Mouse (Mus musculus) gastrocnemius, adult 18-20 months (tissue): ENCODE results near the gene Pcdh15. TPM values are rescaled to one million over a fixed set of nuclear protein-coding genes. Genes with fewer than 3 reads are reported as not detected.

Experiments used
- DNase-seq: peaks from one replicate; pipeline ENCODE4 v3.0.0; 2021; ENCODE audit warnings: low spot score
- total RNA-seq, 2 experiments: library from RNA; stranded (reverse); gene quantifications; 2 replicates each; pipeline ENCODE4 v1.2.3; 2021

Pcdh15 gene
- total RNA-seq, 2 experiments from 2014 or later = 0.19 to 0.23 TPM

DNA sequence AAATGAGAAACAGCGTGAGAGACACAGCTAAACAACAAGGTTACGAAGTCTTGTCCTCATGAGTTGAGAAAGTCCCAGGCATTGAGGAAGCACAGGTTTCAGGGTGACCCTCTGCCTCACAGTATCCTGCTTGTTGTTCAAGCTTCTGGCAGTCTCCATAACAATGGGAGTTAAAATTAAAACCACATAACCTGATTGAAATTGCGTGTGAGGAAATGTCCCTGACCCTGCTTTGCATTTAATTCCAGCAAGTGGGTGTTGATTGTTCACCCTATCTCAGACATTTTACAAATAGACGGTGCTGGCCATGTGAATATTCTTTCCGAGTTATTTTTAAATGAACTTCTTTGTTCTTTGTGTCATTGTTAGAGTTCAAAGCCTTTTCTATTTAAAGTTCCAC, 1171.8 kb downstream of the Pcdh15 start:
- no peak for DNase-seq

DNA sequence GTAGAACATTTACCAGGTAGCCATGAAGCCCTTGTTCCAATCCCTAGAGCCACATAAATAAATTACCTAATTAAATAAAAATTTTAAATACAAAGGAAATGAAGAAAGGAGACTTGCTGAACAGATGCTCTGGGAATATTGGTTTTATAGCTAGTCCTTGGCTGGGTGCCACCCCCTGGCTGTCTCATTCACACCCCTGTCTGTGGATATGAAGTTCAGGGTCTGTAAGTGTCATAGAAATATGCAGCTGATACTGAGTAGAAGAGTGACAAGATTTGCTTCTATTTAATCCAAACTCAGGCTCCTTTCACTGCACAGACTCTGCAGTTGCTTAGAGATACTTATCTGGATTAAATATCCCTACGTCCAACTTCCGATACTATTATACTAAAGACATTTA, 1205.0 kb downstream of the Pcdh15 start:
- no peak for DNase-seq

DNA sequence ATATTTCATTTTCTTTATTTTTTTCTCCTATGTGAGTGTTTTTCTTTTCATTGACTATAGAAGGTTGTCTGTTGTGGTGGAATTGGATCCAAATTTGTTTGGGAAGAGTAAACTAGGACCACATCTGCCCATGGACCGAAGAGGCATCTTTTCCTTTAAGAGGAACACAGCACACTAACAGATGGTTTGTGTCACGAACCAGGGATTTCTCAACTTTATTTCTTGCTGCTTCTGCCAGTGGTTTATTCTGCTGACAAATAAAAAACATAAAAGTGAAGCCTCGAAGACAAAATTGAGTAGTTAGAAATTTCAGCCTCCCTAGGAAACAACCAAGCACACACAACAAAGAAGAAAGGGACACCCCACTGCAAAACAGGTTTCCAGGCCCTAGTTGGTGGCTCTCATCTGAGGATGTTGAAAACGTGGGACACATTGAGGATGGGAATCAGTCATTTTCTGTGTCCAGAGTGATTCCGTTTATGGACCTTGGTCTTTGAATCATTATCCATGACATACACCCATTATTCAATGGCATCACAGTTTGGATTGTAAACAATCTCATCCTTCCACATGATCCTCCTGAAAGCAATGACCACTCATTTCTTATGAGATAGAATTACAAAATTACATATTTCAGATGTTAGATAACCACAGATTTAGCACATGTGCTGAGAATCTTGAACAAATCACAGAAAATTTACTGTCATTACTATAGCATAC, 1206.5 kb downstream of the Pcdh15 start:
- no peak for DNase-seq

DNA sequence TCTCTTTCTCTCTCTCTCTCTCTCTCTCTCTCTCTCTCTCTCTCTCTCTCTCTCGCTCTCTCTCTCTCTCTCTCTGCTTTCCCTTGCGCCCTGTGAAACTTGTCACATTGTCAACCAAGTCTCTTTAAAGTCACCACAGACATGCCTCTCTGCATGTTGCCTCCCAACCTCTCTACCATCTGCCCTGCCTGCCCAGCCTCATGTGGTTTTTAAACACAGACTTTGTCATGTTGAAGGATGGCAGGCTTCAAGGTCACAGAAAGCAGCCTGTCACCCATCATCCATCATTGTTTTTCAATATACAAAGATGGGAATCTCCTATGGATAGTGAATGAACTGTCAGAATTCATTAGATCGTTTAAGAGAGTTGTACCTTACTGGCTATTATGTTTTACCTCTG, 1207.9 kb downstream of the Pcdh15 start:
- DNase-seq = no peak

DNA sequence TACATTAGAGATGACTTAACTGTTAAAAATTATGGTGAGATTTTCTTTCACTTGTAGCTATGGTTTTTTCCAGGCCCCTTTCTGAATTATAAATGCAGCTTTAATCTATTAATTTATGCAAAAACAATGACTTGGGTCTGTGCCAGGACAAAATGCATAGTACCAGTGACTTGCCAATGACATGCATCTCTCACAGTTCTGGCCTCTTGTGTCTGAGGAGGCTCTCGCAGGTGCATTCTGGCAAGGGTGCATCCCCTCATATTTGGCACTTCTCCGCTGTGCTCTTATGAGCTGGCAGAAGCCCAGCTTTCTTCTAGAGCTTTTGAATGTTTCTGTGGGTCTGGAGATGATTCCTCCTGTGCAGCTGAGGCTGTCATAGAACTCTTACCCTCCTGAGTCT, 1216.9 kb downstream of the Pcdh15 start:
- DNase-seq = no peak

DNA sequence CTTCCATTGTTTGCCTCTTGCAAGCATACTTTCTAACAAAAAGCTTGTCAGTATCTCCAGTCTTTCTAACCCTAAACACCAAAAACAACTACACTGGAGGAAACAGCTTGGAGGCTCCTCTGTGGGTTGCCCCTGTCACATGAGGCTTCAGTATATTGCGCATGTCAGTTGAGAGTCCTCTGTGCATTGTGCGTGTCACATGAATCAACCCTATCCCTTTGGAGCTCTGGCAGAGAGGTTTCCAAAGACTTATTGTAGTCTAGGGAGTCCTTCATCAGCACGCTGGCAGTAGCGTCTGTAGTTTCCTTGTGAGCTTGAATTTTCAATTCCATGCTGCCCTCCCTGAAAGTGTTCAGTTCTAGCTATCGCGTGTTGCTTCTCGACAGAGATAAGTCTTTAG, 1236.3 kb downstream of the Pcdh15 start:
- DNase-seq = no peak

DNA sequence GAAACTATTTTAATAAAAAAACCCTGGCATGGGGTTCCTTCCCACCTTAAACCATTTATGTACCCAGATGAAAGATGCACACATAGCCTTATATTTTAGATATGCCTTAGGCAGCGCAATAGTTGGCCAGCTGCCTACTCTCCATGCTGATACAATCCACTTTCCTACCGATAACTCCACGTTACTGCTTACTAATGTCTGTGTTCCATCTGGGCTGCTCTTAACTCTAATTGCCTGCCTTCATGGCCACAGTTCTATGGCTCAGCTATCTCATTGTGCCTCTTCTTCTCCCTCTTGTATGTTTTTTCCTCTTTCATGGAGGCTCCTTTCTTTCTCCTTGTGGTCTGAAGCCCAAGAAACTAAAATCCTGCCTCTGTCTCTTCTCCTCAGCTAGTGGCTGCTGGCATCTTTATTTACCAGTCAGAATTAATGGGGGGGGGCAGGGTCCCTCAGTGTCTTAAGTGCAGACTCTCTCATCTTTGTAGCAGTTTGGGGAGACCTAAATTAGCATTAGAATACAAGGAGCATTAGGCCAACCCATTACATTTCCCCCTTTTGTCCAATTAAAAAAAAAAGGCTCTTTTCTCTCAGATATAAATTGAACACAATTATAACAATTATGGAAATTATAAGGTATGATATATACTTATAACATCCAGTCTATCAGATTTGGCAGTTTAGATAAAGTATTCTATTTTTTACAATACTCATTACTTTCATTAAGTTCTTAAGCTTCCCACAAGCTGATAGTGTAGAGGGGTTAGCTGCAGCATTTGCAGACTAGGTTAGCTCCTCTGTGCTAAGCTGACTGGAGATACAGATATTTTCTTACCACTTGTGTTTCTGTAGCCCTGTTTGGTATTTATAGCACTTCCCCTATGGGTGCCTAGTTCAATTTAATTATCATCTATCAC, 1240.4 kb downstream of the Pcdh15 start:
- no peak for DNase-seq

DNA sequence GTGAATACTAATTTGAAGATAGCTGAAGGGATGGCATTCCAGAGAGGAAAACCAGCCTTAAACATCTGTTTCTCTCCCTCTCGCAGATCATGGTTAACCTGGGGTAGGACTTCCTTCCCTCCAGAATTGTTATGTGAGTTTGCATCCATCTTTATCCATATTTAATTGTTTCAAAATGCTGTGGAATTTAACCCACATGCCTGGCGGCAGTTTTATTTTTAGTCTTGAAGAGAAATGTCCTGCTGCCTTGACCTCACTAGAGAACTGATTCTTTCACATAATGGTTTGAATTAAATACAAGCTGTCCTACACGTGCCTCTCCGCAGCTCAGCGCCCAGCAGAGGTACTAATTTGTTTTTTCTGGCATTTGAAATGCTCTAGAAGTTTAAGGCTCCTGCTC, 1260.4 kb downstream of the Pcdh15 start:
- DNase-seq = no peak

DNA sequence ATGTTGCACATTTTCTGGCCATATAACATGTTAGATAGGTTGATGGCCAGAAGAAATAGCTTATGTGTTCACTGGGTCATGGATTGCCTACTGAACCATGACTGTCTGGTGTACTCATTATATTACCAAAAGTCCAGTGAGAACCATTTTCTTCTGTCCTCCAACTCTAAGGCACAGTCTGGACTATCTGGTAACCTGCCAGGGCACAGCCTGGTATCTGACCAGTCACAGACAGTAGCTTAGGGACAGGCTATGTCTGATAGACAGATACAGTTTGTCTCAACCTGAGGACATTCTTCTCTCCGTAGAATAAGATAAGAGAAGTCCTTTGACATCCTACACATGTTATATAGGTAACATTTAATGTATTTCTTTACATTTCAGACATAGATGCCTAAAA, 1279.6 kb downstream of the Pcdh15 start:
- DNase-seq = no peak

DNA sequence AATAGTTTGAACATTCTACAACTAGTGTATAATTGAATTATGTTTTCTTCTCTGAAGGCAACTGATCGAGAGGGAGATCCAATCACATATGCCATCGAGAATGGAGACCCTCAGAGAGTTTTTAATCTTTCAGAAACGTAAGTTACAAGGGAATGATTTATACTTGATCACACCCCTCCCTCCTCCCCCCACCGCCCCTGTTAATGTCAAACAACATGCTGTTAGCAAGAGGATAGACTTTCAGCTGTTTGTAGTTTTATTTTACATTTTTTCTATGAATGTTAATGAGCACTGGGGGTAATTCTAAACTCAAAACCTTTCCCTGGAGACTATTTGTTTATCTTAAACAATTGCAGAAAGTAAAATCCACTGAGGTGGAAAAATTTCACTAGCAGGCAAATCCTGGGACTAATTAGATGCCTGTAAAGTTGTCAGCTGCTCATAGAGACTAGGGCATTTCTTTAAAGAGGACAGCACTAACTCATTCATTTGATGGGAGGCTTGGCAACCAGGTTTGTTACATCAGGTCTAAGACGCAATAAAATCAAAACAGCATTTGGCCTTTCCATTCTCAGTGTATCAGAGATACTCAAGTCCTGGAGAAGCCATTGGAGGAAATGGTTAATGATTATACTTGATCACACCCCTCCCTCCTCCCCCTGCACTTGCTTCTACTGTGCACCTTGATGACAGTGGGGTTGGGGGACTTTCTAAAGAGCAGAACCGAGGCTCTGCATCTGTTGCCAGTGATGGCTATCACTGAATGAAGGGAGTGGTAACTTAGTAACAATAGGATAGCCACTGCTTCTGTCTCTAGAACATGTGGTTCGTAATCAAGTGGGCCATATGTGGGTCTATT, 1280.4 kb downstream of the Pcdh15 start:
- no peak for DNase-seq

DNA sequence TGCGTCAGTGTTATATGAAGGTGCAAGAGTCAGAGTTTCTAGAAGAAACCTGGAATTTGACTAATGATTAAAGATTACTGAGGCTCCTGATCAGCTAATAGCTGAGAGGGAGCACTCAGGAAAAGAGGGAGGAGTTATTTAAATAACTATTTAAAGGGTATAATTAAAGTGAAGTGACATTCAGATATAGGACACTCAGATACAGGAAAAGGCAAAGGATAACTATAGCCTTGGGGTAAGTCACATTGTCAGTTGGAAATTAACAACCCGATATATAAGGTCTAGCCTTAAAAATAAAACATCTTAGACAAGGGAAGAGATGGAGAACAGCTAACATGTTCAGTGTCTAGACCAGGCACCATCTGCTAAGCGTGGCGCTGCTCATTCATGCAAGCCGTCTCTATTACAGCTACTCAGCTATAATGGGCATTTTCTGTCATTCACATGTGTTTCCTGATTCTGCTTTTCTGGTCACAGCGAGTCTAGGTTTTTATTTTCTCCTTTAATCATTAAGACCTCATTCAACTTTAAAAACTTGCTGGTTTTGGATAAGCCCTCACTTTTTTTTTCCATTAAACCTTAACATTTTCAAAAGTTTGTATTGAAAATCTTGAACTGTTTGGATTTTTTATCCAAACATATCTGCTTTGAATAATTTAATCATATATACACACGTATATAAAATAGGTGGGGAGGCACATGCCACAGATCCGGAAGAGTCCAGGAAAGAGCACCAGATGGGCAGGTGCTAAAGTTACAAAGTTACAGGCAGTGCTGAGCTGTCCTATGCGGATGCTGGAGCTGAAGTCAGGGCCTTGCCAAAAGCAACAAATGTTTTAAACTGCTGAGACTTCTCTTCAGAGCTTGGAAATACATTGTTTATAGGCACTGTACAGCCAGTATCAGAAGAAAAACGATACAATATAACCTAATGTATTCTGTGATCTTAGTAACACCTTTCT, 1288.7 kb downstream of the Pcdh15 start:
- DNase-seq = no peak

DNA sequence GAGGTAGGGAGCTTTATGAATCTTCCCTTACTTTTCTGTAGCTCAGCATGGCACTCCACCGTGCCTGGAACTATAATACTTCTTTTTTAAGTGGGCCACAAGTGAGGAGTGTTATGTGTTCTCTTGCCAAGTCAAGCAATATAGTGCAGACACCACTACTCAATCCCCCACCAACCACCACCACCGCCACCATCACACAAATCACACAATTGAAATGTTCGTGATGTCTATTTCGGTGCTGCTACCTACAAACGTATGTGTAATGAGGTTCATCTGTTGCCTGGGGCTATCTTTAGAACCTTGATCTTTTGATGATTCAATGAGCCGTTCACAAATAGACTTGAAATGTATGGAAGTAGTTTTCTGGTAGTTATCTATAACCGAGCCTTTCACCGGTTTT, 1304.0 kb downstream of the Pcdh15 start:
- DNase-seq = no peak

DNA sequence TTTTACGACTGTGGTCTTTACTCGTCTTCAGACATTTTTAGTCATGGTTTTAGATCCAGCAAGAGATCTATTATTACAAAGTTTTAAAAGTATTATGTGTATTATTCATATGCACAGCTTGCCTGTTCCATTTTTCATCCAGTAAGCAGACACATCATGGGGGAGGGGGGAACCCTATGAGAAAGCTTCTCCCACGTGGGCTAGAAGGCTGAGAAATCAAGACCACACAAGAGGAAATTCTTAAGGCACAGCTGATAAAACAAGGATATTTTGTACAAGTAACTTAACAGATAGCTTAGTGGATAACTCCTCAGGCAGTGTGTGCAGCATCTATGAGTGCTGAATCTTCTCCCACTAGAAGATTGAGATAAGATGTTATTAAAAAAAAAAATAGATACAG, 1314.9 kb downstream of the Pcdh15 start:
- no peak for DNase-seq

DNA sequence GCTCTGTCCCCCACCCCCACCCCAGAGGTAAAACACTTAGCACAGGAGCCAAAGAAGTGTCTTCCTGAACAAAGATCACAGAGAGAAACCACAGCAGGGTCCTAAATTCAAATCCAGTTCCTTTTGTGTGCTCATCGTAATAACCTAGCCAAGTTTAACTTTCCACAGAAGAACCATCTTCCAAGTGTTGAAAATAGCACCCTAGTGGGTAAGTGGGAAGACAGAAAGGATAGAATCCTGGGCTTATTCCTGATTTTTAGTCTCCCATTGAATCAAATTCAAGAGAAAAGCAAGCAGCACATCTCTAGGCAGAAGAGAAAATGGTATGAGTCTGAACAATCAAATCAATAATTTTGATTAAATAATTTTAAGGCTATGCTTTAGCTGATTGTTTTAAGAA, 1315.8 kb downstream of the Pcdh15 start:
- DNase-seq = no peak

DNA sequence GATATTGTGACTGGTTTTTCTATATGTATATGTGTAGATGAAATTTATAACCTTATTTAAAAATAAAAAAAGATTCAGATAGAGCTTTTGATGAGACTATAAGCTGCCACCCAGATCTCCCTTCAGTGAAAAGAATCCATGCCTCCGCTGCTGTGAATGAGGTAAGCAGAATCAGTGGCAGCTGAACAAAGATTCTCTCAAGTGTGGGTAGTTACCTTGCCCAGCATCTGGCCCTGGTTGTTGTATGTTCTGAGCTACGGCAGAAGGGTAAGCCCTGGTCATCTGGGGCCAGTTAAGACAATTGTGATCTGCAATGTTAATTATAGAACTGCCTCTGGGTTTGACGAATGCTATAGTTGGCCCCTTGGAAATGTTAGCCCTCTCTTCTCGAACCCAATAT, 1316.2 kb downstream of the Pcdh15 start:
- no peak for DNase-seq

DNA sequence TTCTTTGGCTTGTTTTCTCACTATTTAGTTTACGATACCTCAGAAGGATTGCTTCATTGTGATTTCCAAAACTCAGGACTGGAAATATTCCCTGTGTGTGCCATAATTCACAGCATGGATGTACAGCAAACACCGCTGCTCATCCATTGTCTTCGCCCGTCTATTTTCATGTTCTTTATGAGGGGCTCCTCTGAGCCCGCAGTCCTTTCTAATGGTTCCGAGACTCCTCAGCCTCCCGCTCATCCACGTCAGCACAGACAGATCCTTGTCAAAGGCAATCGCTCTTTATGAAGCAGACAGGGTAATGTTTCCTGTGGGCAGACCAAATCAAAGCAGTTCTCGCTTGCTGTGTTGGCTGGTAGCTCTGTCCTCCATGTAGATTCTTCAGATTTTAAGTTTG, 1316.8 kb downstream of the Pcdh15 start:
- DNase-seq = no peak

DNA sequence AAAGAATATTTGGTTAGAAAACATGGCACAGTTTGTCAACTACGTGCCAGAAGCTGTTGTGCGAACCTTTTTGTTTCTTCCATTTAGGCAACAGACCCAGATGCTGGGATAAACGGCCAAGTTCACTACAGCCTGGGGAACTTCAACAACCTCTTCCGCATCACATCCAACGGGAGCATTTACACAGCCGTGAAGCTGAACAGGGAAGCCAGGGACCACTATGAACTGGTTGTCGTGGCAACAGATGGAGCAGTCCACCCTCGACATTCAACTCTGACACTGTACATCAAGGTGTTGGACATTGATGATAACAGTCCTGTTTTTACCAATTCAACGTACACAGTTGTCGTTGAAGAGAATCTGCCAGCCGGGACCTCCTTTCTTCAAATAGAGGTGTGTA, 1350.9 kb downstream of the Pcdh15 start:
- no peak for DNase-seq

DNA sequence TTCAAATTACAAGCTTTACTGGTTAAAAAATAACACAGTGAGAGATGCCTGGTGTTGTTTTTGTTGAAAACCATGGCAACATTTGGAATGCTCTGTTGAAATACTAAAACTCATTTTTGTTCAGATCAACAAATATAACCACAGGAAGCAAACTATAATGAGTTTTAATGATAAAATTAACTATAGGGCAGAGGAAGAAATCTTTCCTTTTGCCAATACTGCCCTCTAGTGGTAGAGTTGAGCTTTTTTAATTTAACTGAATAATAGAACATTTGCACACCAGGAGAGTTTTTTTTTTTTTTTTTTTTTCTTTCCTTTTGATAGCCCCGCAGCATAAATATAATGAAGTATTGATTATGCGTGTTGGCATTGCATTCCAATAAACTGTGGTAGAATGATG, 1364.8 kb downstream of the Pcdh15 start:
- DNase-seq = no peak

DNA sequence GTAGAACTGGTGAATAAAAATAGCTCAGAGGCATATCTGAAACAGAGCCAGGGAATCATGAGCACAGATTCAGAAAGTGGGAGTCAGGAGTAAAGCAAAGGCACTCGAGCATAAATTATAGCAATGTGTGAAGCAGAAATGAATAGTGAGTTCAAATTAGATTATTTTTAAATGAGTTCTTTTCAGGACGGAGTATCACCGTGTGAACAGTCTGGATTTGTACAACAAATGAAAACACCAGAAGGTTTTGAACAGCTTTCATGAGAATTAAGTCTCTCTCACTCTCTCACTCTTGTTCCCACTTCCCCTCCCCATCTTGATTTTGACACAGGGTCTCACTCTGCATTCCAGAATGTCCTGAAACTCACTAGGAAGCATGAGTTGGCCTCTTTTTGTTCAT, 1381.6 kb downstream of the Pcdh15 start:
- no peak for DNase-seq

DNA sequence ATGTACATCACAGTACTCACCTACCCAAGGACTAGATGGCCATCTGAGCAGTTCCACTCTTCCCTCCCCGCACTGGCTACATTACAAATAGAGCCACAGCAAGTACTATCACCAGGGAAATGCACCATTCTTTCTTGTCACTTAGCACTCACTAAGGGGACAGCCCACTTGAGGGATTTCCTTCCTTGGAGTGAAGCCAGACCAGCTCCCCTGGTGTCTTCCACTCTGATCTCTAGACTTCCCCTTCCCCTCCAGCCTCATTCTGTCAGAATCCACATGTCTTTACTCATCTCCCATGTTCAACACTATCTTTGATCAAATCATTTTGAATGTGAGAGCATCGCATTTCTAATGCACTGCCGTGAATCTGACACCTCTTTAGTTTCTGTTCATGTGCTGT, 1413.2 kb downstream of the Pcdh15 start:
- no peak for DNase-seq

DNA sequence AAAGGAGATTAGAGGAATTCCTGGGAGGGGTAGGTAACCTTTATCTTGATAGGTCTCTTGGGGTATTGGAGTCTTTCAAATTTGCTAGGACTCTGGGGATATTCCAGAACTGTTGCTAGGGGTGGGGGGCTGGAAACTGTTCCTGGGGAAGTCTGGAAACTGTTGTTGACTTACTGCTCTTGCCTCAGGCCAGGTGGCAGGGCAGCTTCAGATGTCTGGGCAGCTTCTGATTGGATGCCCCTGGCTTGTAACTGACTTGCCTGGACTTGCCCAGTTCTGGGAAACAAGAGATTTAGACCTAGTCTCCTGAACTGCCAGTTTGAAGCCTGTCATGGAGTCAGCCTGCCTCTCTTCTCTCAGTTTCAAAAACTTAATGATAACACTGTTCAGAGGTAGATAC, 1414.6 kb downstream of the Pcdh15 start:
- DNase-seq = no peak
